Mouse (Mus musculus) heart, postnatal 0 days (tissue): ENCODE measurements around the gene Tra2b.

ENCODE experiments used
- CTCF ChIP-seq: IDR thresholded peaks from 2 replicates; pipeline ENCODE4 v1.5.1; 2016; ENCODE audit warnings: antibody characterized with exemption, control low read depth, low read depth
- EP300 ChIP-seq: IDR thresholded peaks from 2 replicates; pipeline ENCODE4 v1.6.1; 2016; ENCODE audit warnings: antibody characterized with exemption, low read depth

GRCm38 (mm10) chr16:22286996-22287395 is 21.2 kb upstream of the Tra2b start:
- TF ChIP-seq EP300, result no peak
- no peak for TF ChIP-seq CTCF
